Mouse (Mus musculus): ENCODE results near the gene Rbm4. TPM values are rescaled to one million over a fixed set of nuclear protein-coding genes. Genes with fewer than 3 reads are reported as not detected.

Rbm4 gene
- polyA plus RNA-seq, 1 experiment from 2014 or later = 113 TPM

DNA sequence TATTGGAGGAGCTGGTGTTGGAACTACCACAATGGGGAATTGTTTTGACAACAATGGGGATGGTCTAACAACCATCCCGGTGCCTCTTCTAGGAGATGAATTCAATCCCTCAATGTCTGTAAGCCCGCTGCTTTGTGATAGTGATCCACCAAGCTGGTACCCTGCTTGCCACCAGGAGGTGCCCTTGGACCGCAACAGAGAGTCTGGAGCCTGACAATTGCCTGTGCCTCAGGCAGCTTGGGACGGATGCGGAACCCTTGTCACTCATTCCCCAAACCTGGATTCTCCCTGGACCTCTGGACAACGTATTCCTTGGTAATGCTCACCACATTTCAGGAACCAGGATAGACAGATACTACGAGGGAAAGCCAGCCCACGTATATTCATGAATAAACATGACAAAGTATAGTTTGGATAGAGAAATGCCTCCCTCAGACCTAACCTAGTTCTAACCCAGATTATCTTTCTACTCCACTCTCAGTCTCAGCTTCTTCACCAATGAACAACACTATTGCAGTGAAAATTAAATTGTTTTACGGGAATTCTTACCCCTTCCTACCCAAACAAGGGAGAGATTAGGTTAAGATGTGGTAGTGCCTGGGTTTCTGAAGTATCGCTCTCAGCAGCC lies 38.0 kb downstream of the Rbm4 start:
- Histone ChIP-seq H3K9me3 (ENCODE audit: control insufficient read depth, low read length) (no peaks in the 10 kb centered on the region), H3K4me3 (replicated peaks; ENCODE audit: low read depth, low read length) (peak overlapping the region; percentile 74), H3K4me2 (ENCODE audit: low read length) (peak overlapping the region; percentile 66), H3K9ac (replicated peaks; ENCODE audit: low read length) (peak overlapping the region; percentile 46), H3K36me3 (ENCODE audit: control insufficient read depth, insufficient read depth, low read length) (peaks cover 43% of the 10 kb centered on the region), H3K27ac (replicated peaks; ENCODE audit: low read depth, low read length) (peak overlapping the region; percentile 98), H3K4me1 (ENCODE audit: control insufficient read depth, insufficient read depth, low read length) (peaks cover 26% of the 10 kb centered on the region), H3K27me3 (ENCODE audit: control insufficient read depth, insufficient read depth, low read length) (no peaks in the 10 kb centered on the region)
- WGBS = 0% methylated on average over 10 of the region's 10 CpGs
- ATAC-seq (ENCODE audit: low FRiP score, low TSS enrichment) (peak; percentile 76), DNase-seq (peak; percentile 95)

DNA sequence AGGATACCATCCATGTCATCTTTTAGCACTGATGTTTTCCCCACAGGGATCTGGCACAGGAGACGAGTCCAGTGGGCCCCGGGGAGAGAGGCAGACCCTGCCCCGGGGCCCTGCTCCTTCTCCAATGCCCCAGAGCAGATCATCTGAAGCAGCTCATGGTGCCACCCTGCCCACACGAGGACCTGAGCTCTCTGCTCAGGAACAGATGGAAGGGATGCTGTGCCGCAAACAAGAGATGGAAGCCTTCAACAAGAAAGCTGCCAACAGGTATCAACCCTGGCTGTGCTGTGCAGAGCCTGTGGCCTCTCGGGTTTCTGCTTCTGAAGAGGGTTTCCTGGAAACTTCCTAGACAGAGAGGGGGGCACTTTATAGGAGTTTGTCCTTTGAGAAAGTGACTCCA lies 43.7 kb downstream of the Rbm4 start:
- no peak overlapping the region for H3K4me3 ChIP-seq (replicated peaks; ENCODE audit: low read depth, low read length)
- no peak overlapping the region for H3K9ac ChIP-seq (replicated peaks; ENCODE audit: low read length)
- WGBS = 92% methylated on average over 6 of the region's 6 CpGs
- ATAC-seq (ENCODE audit: low FRiP score, low TSS enrichment) = no peak
- DNase-seq = no peak
- peaks cover 76% of the 10 kb centered on the region for H3K36me3 ChIP-seq (ENCODE audit: control insufficient read depth, insufficient read depth, low read length)
- H3K9me3 ChIP-seq (ENCODE audit: control insufficient read depth, low read length) = no peaks in the 10 kb centered on the region
- no peak overlapping the region for H3K4me2 ChIP-seq (ENCODE audit: low read length)
- H3K27me3 ChIP-seq (ENCODE audit: control insufficient read depth, insufficient read depth, low read length) = no peaks in the 10 kb centered on the region
- no peaks in the 10 kb centered on the region for H3K4me1 ChIP-seq (ENCODE audit: control insufficient read depth, insufficient read depth, low read length)
- H3K27ac ChIP-seq (replicated peaks; ENCODE audit: low read depth, low read length) = no peak overlapping the region

DNA sequence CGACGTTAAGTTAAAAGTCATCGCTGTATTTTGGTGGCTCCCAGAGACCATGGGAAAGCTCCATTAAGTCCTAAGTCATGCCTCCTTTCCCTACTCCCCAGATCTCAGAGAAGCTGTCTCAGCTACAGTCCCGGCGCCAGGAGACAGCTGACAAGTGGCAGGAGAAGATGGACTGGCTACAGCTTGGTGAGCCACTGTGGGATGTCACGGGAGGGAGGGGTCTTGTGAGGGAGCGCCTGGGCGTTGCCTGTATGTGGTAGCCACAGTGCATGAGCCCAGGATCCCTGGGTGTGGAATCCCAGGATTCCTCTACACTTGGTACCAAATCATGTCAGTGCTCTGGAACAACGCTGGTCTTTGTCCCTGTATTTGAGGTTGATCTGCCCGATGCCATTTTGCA lies 45.2 kb downstream of the Rbm4 start:
- H3K36me3 ChIP-seq (ENCODE audit: control insufficient read depth, insufficient read depth, low read length) = peaks cover 90% of the 10 kb centered on the region
- ATAC-seq (ENCODE audit: low FRiP score, low TSS enrichment) (no peak), DNase-seq (no peak)
- H3K27me3 ChIP-seq (ENCODE audit: control insufficient read depth, insufficient read depth, low read length) = no peaks in the 10 kb centered on the region
- H3K4me2 ChIP-seq (ENCODE audit: low read length) = no peak overlapping the region
- no peaks in the 10 kb centered on the region for H3K4me1 ChIP-seq (ENCODE audit: control insufficient read depth, insufficient read depth, low read length)
- H3K9me3 ChIP-seq (ENCODE audit: control insufficient read depth, low read length) = no peaks in the 10 kb centered on the region
- no peak overlapping the region for H3K9ac ChIP-seq (replicated peaks; ENCODE audit: low read length)
- no peak overlapping the region for H3K4me3 ChIP-seq (replicated peaks; ENCODE audit: low read depth, low read length)
- 90% methylated on average over 10 of the region's 10 CpGs for WGBS
- H3K27ac ChIP-seq (replicated peaks; ENCODE audit: low read depth, low read length) = no peak overlapping the region

DNA sequence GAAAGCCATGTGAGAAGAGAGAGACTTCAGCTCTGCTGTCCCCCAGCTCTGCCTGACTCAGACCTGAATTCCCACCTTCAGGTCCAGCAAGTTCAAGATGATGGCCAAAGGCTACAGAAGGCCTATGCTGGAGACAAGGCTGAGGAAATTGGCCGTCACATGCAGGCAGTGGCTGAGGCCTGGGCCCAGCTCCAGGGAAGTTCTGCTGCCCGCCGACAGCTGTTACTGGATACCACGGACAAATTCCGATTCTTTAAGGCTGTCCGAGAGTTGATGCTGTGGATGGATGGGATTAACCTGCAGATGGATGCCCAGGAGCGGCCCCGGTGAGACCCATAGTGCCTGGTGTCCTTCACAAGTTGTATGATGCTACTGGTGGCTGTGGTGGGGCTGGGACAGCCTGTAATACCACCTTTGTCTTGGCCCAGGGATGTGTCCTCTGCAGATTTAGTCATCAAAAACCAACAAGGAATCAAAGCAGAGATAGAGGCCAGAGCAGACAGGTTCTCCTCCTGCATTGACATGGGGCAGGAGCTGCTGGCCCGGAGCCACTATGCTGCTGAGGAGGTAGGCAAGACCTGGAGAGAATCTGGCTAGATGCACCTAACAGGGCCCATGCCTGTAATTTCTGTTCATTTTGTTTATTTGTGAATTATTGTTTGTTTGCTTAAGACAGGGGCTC lies 45.9 kb downstream of the Rbm4 start:
- H3K9ac ChIP-seq (replicated peaks; ENCODE audit: low read length) = no peak overlapping the region
- H3K9me3 ChIP-seq (ENCODE audit: control insufficient read depth, low read length) = no peaks in the 10 kb centered on the region
- H3K27ac ChIP-seq (replicated peaks; ENCODE audit: low read depth, low read length) = no peak overlapping the region
- no peak for DNase-seq
- H3K4me2 ChIP-seq (ENCODE audit: low read length) = no peak overlapping the region
- no peak overlapping the region for H3K4me3 ChIP-seq (replicated peaks; ENCODE audit: low read depth, low read length)
- no peaks in the 10 kb centered on the region for H3K4me1 ChIP-seq (ENCODE audit: control insufficient read depth, insufficient read depth, low read length)
- peaks cover 95% of the 10 kb centered on the region for H3K36me3 ChIP-seq (ENCODE audit: control insufficient read depth, insufficient read depth, low read length)
- 90% methylated on average over 9 of the region's 9 CpGs for WGBS
- H3K27me3 ChIP-seq (ENCODE audit: control insufficient read depth, insufficient read depth, low read length) = no peaks in the 10 kb centered on the region
- ATAC-seq (ENCODE audit: low FRiP score, low TSS enrichment) = no peak

DNA sequence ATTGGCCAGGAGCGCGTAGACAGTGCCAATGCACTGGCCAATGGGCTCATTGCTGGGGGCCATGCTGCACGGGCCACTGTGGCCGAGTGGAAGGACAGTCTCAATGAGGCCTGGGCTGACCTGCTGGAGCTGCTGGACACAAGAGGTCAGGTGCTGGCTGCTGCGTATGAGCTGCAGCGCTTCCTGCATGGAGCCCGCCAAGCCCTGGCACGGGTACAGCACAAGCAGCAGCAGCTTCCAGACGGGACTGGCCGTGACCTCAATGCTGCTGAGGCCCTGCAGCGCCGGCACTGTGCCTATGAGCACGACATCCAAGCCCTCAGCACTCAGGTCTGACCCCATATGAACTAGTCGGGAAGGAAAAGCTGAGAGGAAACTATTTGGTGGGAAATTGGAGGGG lies 47.1 kb downstream of the Rbm4 start:
- 85% methylated on average over 14 of the region's 14 CpGs for WGBS

DNA sequence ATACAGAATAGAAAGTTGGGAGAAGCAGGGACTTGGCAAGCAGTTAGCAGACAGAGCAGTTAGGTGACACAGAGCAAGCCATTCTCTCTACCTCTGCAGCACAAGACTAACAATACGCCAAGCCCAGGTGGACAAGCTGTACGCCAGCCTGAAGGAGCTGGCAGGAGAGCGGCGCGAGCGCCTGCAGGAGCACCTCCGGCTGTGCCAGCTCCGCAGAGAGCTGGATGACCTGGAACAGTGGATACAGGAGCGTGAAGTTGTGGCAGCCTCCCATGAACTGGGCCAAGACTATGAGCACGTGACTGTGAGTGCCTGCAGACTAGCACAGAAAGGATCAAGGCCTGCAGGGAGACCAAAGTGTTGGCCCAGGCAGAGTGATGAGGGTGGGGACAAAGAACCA lies 48.0 kb downstream of the Rbm4 start:
- DNase-seq = no peak
- no peak for ATAC-seq (ENCODE audit: low FRiP score, low TSS enrichment)
- no peak overlapping the region for H3K4me3 ChIP-seq (replicated peaks; ENCODE audit: low read depth, low read length)
- no peak overlapping the region for H3K27ac ChIP-seq (replicated peaks; ENCODE audit: low read depth, low read length)
- WGBS = 95% methylated on average over 10 of the region's 10 CpGs
- H3K9me3 ChIP-seq (ENCODE audit: control insufficient read depth, low read length) = no peaks in the 10 kb centered on the region
- no peaks in the 10 kb centered on the region for H3K27me3 ChIP-seq (ENCODE audit: control insufficient read depth, insufficient read depth, low read length)
- H3K4me1 ChIP-seq (ENCODE audit: control insufficient read depth, insufficient read depth, low read length) = no peaks in the 10 kb centered on the region
- H3K9ac ChIP-seq (replicated peaks; ENCODE audit: low read length) = no peak overlapping the region
- H3K4me2 ChIP-seq (ENCODE audit: low read length) = no peak overlapping the region
- peaks cover 95% of the 10 kb centered on the region for H3K36me3 ChIP-seq (ENCODE audit: control insufficient read depth, insufficient read depth, low read length)

More for the DNA sequence above, 47.1 kb downstream of the Rbm4 start:
- Histone ChIP-seq H3K27ac (replicated peaks; ENCODE audit: low read depth, low read length) (no peak overlapping the region), H3K4me2 (ENCODE audit: low read length) (no peak overlapping the region), H3K9ac (replicated peaks; ENCODE audit: low read length) (no peak overlapping the region), H3K27me3 (ENCODE audit: control insufficient read depth, insufficient read depth, low read length) (no peaks in the 10 kb centered on the region), H3K4me3 (replicated peaks; ENCODE audit: low read depth, low read length) (no peak overlapping the region), H3K36me3 (ENCODE audit: control insufficient read depth, insufficient read depth, low read length) (peaks cover 95% of the 10 kb centered on the region), H3K9me3 (ENCODE audit: control insufficient read depth, low read length) (no peaks in the 10 kb centered on the region), H3K4me1 (ENCODE audit: control insufficient read depth, insufficient read depth, low read length) (no peaks in the 10 kb centered on the region)
- DNase-seq (no peak), ATAC-seq (ENCODE audit: low FRiP score, low TSS enrichment) (no peak)

DNA sequence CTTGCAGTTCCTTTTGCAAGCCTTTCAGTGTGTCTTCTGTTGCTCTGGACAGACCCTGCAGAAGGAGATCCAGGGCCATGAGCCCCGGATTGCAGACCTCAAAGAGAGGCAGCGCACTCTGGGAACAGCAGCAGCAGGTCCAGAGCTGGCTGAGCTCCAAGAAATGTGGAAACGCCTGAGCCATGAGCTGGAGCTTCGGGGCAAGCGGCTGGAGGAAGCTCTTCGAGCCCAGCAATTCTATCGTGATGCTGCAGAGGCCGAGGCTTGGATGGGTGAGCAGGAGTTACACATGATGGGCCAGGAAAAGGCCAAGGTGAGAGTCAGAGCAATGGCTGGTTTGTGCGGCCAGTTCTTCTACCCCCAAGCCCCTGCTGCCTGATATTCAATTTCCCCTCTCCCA lies 48.6 kb downstream of the Rbm4 start:
- peak overlapping the region; percentile 10; the same call in 1 of the 2 replicates for H3K9ac ChIP-seq (replicated peaks; ENCODE audit: low read length)

DNA sequence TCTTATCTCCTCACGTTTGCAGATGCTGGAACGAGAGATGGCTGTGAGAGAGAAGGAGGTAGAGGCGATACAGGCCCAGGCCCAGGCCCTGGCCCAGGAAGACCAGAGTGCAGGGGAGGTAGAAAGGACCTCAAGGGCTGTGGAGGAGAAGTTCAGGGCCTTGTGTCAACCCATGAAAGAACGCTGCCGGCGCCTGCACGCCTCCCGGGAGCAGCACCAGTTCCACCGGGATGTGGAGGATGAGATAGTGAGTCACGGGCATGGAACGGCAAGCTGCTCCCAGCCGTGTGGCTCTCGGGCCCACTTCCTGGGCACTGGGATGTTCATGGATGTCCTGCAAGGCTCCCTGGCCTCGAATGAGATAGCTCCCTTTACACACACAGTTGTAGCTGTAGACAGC lies 49.7 kb downstream of the Rbm4 start:
- no peak overlapping the region for H3K27ac ChIP-seq (replicated peaks; ENCODE audit: low read depth, low read length)
- H3K4me2 ChIP-seq (ENCODE audit: low read length) = no peak overlapping the region
- DNase-seq (no peak), ATAC-seq (ENCODE audit: low FRiP score, low TSS enrichment) (no peak)
- WGBS = 84% methylated on average over 14 of the region's 14 CpGs
- no peaks in the 10 kb centered on the region for H3K27me3 ChIP-seq (ENCODE audit: control insufficient read depth, insufficient read depth, low read length)
- H3K9ac ChIP-seq (replicated peaks; ENCODE audit: low read length) = no peak overlapping the region
- no peaks in the 10 kb centered on the region for H3K9me3 ChIP-seq (ENCODE audit: control insufficient read depth, low read length)
- H3K36me3 ChIP-seq (ENCODE audit: control insufficient read depth, insufficient read depth, low read length) = peaks cover 95% of the 10 kb centered on the region
- H3K4me3 ChIP-seq (replicated peaks; ENCODE audit: low read depth, low read length) = no peak overlapping the region
- H3K4me1 ChIP-seq (ENCODE audit: control insufficient read depth, insufficient read depth, low read length) = no peaks in the 10 kb centered on the region

More for the DNA sequence above, 48.6 kb downstream of the Rbm4 start:
- Histone ChIP-seq H3K9me3 (ENCODE audit: control insufficient read depth, low read length) (no peaks in the 10 kb centered on the region), H3K4me3 (replicated peaks; ENCODE audit: low read depth, low read length) (no peak overlapping the region), H3K27me3 (ENCODE audit: control insufficient read depth, insufficient read depth, low read length) (no peaks in the 10 kb centered on the region), H3K36me3 (ENCODE audit: control insufficient read depth, insufficient read depth, low read length) (peaks cover 95% of the 10 kb centered on the region), H3K4me1 (ENCODE audit: control insufficient read depth, insufficient read depth, low read length) (no peaks in the 10 kb centered on the region), H3K27ac (replicated peaks; ENCODE audit: low read depth, low read length) (no peak overlapping the region), H3K4me2 (ENCODE audit: low read length) (no peak overlapping the region)
- 78% methylated on average over 9 of the region's 9 CpGs for WGBS
- DNase-seq (peak; percentile 55), ATAC-seq (ENCODE audit: low FRiP score, low TSS enrichment) (no peak)

DNA sequence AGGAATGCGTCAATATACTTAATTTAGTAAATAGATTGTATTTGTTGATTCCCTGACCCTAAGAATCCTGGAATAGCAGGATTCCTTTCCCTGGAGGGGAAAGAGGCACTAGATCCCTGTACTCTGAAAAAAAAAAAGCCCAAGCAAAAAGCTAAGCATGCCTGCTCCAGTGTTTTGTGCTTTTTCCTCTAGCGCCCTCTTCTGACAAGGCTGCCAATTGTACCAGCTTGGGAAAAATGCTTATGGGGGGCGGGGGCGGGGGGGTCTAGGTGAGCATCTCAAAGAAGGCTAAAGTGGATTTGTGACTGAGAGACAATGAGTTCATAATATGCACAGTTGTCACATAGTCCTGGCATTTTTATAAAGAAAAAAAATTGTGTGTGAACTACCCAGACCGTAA lies 50.2 kb downstream of the Rbm4 start:
- no peak overlapping the region for H3K4me2 ChIP-seq (ENCODE audit: low read length)
- no peaks in the 10 kb centered on the region for H3K9me3 ChIP-seq (ENCODE audit: control insufficient read depth, low read length)
- no peak overlapping the region for H3K4me3 ChIP-seq (replicated peaks; ENCODE audit: low read depth, low read length)
- peaks cover 94% of the 10 kb centered on the region for H3K36me3 ChIP-seq (ENCODE audit: control insufficient read depth, insufficient read depth, low read length)
- no peak overlapping the region for H3K9ac ChIP-seq (replicated peaks; ENCODE audit: low read length)
- whole genome bisulfite sequencing = 43% methylated on average over 5 of the region's 5 CpGs
- H3K4me1 ChIP-seq (ENCODE audit: control insufficient read depth, insufficient read depth, low read length) = no peaks in the 10 kb centered on the region
- no peak overlapping the region for H3K27ac ChIP-seq (replicated peaks; ENCODE audit: low read depth, low read length)
- DNase-seq (peak; percentile 73), ATAC-seq (ENCODE audit: low FRiP score, low TSS enrichment) (no peak)
- no peaks in the 10 kb centered on the region for H3K27me3 ChIP-seq (ENCODE audit: control insufficient read depth, insufficient read depth, low read length)
